Mouse (Mus musculus): ENCODE measurements around the gene Secisbp2l. TPM values are rescaled to one million over a fixed set of nuclear protein-coding genes. Genes with fewer than 3 reads are reported as not detected.

The Secisbp2l gene
- polyA plus RNA-seq, 1 experiment from 2014 or later, result 35.1 TPM

DNA sequence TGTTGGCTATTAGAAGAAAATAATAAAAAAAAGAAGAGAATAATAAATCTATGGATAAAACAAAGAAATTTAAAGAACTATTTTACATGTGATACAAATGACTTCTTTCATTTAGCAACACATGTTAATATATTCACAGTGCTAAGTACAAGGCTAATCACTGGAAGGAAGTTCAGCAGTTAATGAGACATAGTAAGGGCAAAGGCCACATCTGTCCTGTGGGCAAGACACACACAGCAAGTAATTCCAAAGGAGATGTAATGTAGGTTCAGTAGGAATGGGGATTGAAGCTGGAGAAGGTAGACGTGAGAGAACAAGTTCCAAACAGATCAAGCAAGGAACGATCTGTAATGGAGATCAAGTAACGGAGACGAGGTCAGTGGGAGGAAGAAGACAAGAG, 1.7 kb upstream of the Secisbp2l start:
- no peaks in the 10 kb centered on the region for H3K27me3 ChIP-seq
- TF ChIP-seq CTCF (IDR thresholded peaks at IDR 0.05), result no peak
- DNase-seq (ENCODE audit: low read depth, low spot score) (no peak), ATAC-seq (no peak)
- in situ Hi-C loops (cut with MboI; ENCODE audit: low pct_unique_long_range_greater_than_20kb), result no loop called here
- ChIA-PET CTCF (no interaction called here), POLR2A (no interaction called here)

- in situ Hi-C loops (cut with MboI; ENCODE audit: low pct_unique_long_range_greater_than_20kb), result no loop called here
- ChIA-PET CTCF (no interaction called here), POLR2A (interaction anchor here (1.3 kb wide), 1 partner anchor 9 kb away, joined by 3 read pairs; no protein-coding TSS in a partner anchor)
- DNase-seq (ENCODE audit: low read depth, low spot score), result no peak
- TF ChIP-seq CTCF (IDR thresholded peaks at IDR 0.05), result no peak
- H3K27me3 ChIP-seq, result no peaks in the 10 kb centered on the region
- no peak for ATAC-seq
Observed at GRCm38 (mm10) chr2:125783868-125784267, 1.2 kb upstream of the Secisbp2l start.

- ChIA-PET POLR2A (interaction anchor here (1.3 kb wide), 1 partner anchor 11 kb away, joined by 3 read pairs; no protein-coding TSS in a partner anchor), CTCF (interaction anchor here (1.0 kb wide), 1 partner anchor 9 kb away, joined by 3 read pairs; no protein-coding TSS in a partner anchor)
- DNase-seq (ENCODE audit: low read depth, low spot score), result no peak
- no peak for TF ChIP-seq CTCF (IDR thresholded peaks at IDR 0.05)
- ATAC-seq, result peak; percentile 3
- in situ Hi-C loops (cut with MboI; ENCODE audit: low pct_unique_long_range_greater_than_20kb), result no loop called here
- no peaks in the 10 kb centered on the region for H3K27me3 ChIP-seq
Observed at GRCm38 (mm10) chr2:125781978-125782718, 522 bp downstream of the Secisbp2l start.

DNA sequence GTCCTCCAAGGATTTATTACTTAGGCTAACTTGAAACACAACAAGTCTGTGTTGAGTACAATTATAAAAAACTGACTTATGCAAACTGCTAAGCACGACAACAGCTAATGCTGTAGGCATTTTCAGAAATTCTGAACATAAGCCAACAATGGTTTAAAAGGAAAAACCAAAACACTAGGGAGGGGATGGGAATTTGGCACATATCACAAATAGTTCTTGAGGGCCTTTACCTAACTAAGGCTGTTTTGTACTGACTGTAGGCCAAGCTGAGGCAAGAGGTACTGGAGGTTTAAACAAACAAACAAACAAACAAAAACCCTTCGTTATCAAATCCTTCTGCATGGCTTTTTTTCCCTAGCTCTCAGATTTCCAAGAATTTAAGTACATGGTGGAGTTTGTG, 1.7 kb downstream of the Secisbp2l start:
- ATAC-seq (no peak), DNase-seq (ENCODE audit: low read depth, low spot score) (no peak)
- ChIA-PET CTCF (interaction anchor here (0.8 to 1.1 kb wide), 3 partner anchors 9 to 101 kb away, joined by 3 read pairs; no protein-coding TSS in a partner anchor), POLR2A (no interaction called here)
- no peaks in the 10 kb centered on the region for H3K27me3 ChIP-seq
- no peak for TF ChIP-seq CTCF (IDR thresholded peaks at IDR 0.05)
- in situ Hi-C loops (cut with MboI; ENCODE audit: low pct_unique_long_range_greater_than_20kb), result no loop called here

GRCm38 (mm10) chr2:125778380-125778779, 4.3 kb downstream of the Secisbp2l start:
- ChIA-PET POLR2A (interaction anchor here (0.6 to 0.9 kb wide), 2 partner anchors 11 to 526 kb away, joined by 3 read pairs; no protein-coding TSS in a partner anchor), CTCF (interaction anchor here (1.8 kb wide), 1 partner anchor 13 kb away, joined by 5 read pairs; no protein-coding TSS in a partner anchor)
- DNase-seq (ENCODE audit: low read depth, low spot score) (no peak), ATAC-seq (no peak)
- in situ Hi-C loops (cut with MboI; ENCODE audit: low pct_unique_long_range_greater_than_20kb), result no loop called here
- TF ChIP-seq CTCF (IDR thresholded peaks at IDR 0.05), result no peak
- no peaks in the 10 kb centered on the region for H3K27me3 ChIP-seq

GRCm38 (mm10) chr2:125777018-125777417, 5.7 kb downstream of the Secisbp2l start:
- POLR2A ChIA-PET, result no interaction called here
- no peaks in the 10 kb centered on the region for H3K27me3 ChIP-seq
- no peak for TF ChIP-seq CTCF (IDR thresholded peaks at IDR 0.05)
- in situ Hi-C loops (cut with MboI; ENCODE audit: low pct_unique_long_range_greater_than_20kb), result no loop called here
- DNase-seq (ENCODE audit: low read depth, low spot score), result no peak
- CTCF ChIA-PET, result interaction anchor here (1.2 to 1.8 kb wide), 2 partner anchors 11 to 45 kb away, joined by 3 to 5 read pairs; no protein-coding TSS in a partner anchor
- no peak for ATAC-seq

DNA sequence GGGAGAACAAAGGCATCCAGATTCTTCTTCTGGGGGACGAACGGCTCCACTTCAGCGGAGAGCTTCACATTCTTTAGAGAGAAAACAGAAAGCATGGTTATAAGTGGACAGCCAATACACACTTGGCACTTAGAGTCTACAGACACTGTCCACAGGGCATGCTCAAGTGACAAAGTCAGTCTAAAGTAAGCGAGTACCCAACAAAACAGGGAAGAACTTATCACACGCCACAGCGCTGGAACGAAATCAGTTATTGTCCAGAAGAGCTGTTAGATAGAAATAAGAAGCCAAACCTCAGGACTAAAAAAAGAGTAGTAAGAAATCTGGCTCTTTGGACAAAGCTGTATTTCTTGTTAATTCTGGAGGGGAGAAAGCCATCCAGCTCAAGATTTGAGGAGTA, 7.0 kb downstream of the Secisbp2l start:
- H3K27me3 ChIP-seq, result no peaks in the 10 kb centered on the region
- CTCF ChIA-PET, result interaction anchor here (1.3 kb wide), 1 partner anchor 17 kb away, joined by 3 read pairs; no protein-coding TSS in a partner anchor
- no peak for TF ChIP-seq CTCF (IDR thresholded peaks at IDR 0.05)
- in situ Hi-C loops (cut with MboI; ENCODE audit: low pct_unique_long_range_greater_than_20kb), result no loop called here
- POLR2A ChIA-PET, result no interaction called here
- DNase-seq (ENCODE audit: low read depth, low spot score) (no peak), ATAC-seq (no peak)

GRCm38 (mm10) chr2:125774846-125775245, 7.8 kb downstream of the Secisbp2l start:
- POLR2A ChIA-PET, result interaction anchor here (0.6 kb wide), 1 partner anchor 1682 kb away, joined by 4 read pairs; no protein-coding TSS in a partner anchor
- in situ Hi-C loops (cut with MboI; ENCODE audit: low pct_unique_long_range_greater_than_20kb), result no loop called here
- no peak for ATAC-seq
- no peak for TF ChIP-seq CTCF (IDR thresholded peaks at IDR 0.05)
- DNase-seq (ENCODE audit: low read depth, low spot score), result no peak
- CTCF ChIA-PET, result interaction anchor here (1.3 kb wide), 1 partner anchor 18 kb away, joined by 3 read pairs; no protein-coding TSS in a partner anchor
- H3K27me3 ChIP-seq, result no peaks in the 10 kb centered on the region

- ATAC-seq (no peak), DNase-seq (ENCODE audit: low read depth, low spot score) (no peak)
- ChIA-PET CTCF (interaction anchor here (0.7 to 1.0 kb wide), 3 partner anchors 13 to 30 kb away, joined by 3 to 5 read pairs (median 3); no protein-coding TSS in a partner anchor), POLR2A (no interaction called here)
- H3K27me3 ChIP-seq, result no peaks in the 10 kb centered on the region
- in situ Hi-C loops (cut with MboI; ENCODE audit: low pct_unique_long_range_greater_than_20kb), result no loop called here
- peak; percentile 54 for TF ChIP-seq CTCF (IDR thresholded peaks at IDR 0.05)
Observed at GRCm38 (mm10) chr2:125765029-125765428, 17.6 kb downstream of the Secisbp2l start.

DNA sequence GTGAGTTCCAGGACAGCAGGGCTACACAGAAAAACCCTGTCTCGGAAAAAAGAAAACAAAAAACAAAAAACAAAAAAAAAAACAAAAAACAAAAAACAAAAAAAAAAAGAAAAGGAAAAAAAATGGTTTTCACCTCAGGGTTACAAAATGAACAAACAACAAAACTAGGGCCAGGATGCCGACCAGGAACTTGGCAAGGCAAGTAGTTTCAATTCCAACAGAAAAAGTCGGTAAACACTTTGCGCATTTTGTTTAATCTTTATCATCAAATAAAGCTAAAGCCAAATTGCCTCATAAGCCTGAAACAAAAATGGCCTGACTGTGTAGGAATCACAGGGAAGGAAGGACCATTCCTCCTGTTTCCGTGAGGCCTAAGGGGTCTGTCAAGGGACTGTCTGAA, 18.1 kb downstream of the Secisbp2l start:
- no peaks in the 10 kb centered on the region for H3K27me3 ChIP-seq
- in situ Hi-C loops (cut with MboI; ENCODE audit: low pct_unique_long_range_greater_than_20kb), result no loop called here
- ChIA-PET CTCF (interaction anchor here (0.7 kb wide), 1 partner anchor 30 kb away, joined by 3 read pairs; no protein-coding TSS in a partner anchor), POLR2A (no interaction called here)
- DNase-seq (ENCODE audit: low read depth, low spot score) (no peak), ATAC-seq (no peak)
- no peak for TF ChIP-seq CTCF (IDR thresholded peaks at IDR 0.05)

DNA sequence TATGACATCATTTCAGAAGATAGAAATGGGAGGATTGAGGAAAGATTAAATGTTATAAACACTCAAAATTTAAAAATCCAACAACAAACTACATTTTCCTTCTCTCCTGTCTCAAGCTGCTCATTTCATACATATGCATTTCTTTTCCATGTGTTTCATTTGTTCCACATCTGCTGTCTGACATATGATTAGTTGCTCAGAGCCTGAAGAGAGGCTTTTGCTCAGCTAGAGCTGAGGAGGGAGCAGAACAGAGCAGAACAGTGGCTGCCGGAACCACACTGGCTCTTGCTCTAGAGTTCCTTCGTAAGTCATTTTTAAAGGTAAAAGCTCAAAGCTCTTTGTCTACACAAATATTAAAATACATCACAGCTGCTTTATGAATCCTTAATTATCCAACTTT, 33.3 kb downstream of the Secisbp2l start:
- TF ChIP-seq CTCF (IDR thresholded peaks at IDR 0.05), result no peak
- DNase-seq (ENCODE audit: low read depth, low spot score), result no peak
- ChIA-PET CTCF (no interaction called here), POLR2A (interaction anchor here (0.9 kb wide), 1 partner anchor 74 kb away, joined by 3 read pairs; no protein-coding TSS in a partner anchor)
- no peak for ATAC-seq
- H3K27me3 ChIP-seq, result no peaks in the 10 kb centered on the region
- in situ Hi-C loops (cut with MboI; ENCODE audit: low pct_unique_long_range_greater_than_20kb), result no loop called here
